Mouse (Mus musculus) C2C12 (cell line): Measurements from ENCODE around the gene C87436.

ENCODE experiments used
- CEBPB ChIP-seq: IDR thresholded peaks from one replicate; pipeline ENCODE4 v1.6.1; 2011; ENCODE audit warnings: low read depth, mild to moderate bottlenecking, control low read depth, moderate library complexity
- CTCF ChIP-seq: IDR thresholded peaks from one replicate; pipeline ENCODE4 v1.5.1; 2011; ENCODE audit not compliant: control insufficient read depth, insufficient read depth, insufficient read length
- FOSL1 ChIP-seq: IDR thresholded peaks from one replicate; pipeline ENCODE4 v1.8.0; 2011; ENCODE audit warnings: mild to moderate bottlenecking, low read length; ENCODE audit not compliant: poor library complexity, insufficient read depth, severe bottlenecking
- MAX ChIP-seq: IDR thresholded peaks from one replicate; pipeline ENCODE4 v1.6.1; 2011; ENCODE audit warnings: mild to moderate bottlenecking, control low read depth
- MYOD1 ChIP-seq: IDR thresholded peaks from one replicate; pipeline ENCODE4 v1.6.1; 2011; ENCODE audit warnings: low read depth; ENCODE audit not compliant: control insufficient read depth, insufficient read length
- MYOG ChIP-seq: IDR thresholded peaks from one replicate; pipeline ENCODE4 v1.6.1; 2011; ENCODE audit not compliant: control insufficient read depth, insufficient read length; ENCODE audit errors: extremely low read depth

- TF ChIP-seq CTCF (no peak), MAX (no peak), MYOD1 (no peak), CEBPB (no peak), FOSL1 (no peak), MYOG (no peak)
These were observed 49.7 kb upstream of the C87436 start for GRCm38 (mm10) chr6:86388461-86388860.
